Mouse (Mus musculus) liver, embryonic 11.5 days (tissue): ENCODE results near the gene Vwa1. TPM values are rescaled to one million over a fixed set of nuclear protein-coding genes. Genes with fewer than 3 reads are reported as not detected.
"Not testable (repeated sequence)": the region's sequence is repeated elsewhere in the genome, so short reads cannot be mapped to it uniquely, and the experiment has no call there.

Experiments used
- ATAC-seq: fragments of 200-750 bp; cut with Nextera tagmentation; replicated peaks from 2 replicates; pipeline ENCODE4 v1.8.0; 2017; ENCODE audit warnings: moderate number of reproducible peaks, mild to moderate bottlenecking, moderate TSS enrichment, moderate library complexity; ENCODE audit not compliant: low FRiP score
- DNase-seq: peaks from one replicate; pipeline ENCODE4 v3.0.0-alpha.2; 2017; ENCODE audit warnings: low spot score
- H3K27ac ChIP-seq: fragments of 300-500 bp; sonication (generic); 2 replicates; pipeline ENCODE4 v1.5.1; 2014; ENCODE audit warnings: mild to moderate bottlenecking, low read depth, low read length, control low read depth
- H3K27me3 ChIP-seq: fragments of 300-500 bp; sonication (generic); replicated peaks from 2 replicates; pipeline ENCODE4 v1.6.1; 2014; ENCODE audit warnings: low read length, mixed read lengths; ENCODE audit not compliant: control insufficient read depth, insufficient read depth
- H3K36me3 ChIP-seq: fragments of 300-500 bp; sonication (generic); 2 replicates; pipeline ENCODE4 v1.6.1; 2014; ENCODE audit warnings: mild to moderate bottlenecking, low read length, moderate library complexity, mixed read lengths; ENCODE audit not compliant: control insufficient read depth, insufficient read depth
- H3K4me1 ChIP-seq: fragments of 300-500 bp; sonication (generic); replicated peaks from 2 replicates; pipeline ENCODE4 v1.6.1; 2014; ENCODE audit warnings: low read length, mixed read lengths; ENCODE audit not compliant: control insufficient read depth, insufficient read depth
- H3K4me2 ChIP-seq: fragments of 300-500 bp; sonication (generic); 2 replicates; pipeline ENCODE4 v1.6.1; 2014; ENCODE audit warnings: mild to moderate bottlenecking, control low read depth, moderate library complexity
- H3K4me3 ChIP-seq: fragments of 300-500 bp; sonication (generic); 2 replicates; pipeline ENCODE4 v1.5.1; 2014; ENCODE audit warnings: low read depth, low read length, control low read depth
- H3K9ac ChIP-seq: fragments of 300-500 bp; sonication (generic); 2 replicates; pipeline ENCODE4 v1.6.1; 2014; ENCODE audit warnings: low read depth, low read length, control low read depth
- H3K9me3 ChIP-seq: fragments of 300-500 bp; sonication (generic); 2 replicates; pipeline ENCODE4 v1.6.1; 2016; ENCODE audit warnings: low read length, inconsistent platforms, mixed read lengths; ENCODE audit not compliant: control insufficient read depth
- WGBS: fragments of 180-500 bp; shearing (Covaris S2); extraction: QIAGEN DNeasy Blood & Tissue Kit; methylation state at CpG from one replicate; pipeline ENCODE4 v1.1.7; 2014; 5-methylcytosine and 5-hydroxymethylcytosine counted together
- polyA plus RNA-seq: library from polyadenylated mRNA; unstranded; fragments of >200 nt; fragmentation: Nextera tagmentation; extraction: Ambion mirVana; gene quantifications from 2 replicates; pipeline ENCODE4 v1.2.1, GENCODE M21; 2014

Vwa1 gene
- polyA plus RNA-seq, 1 experiment from 2014 or later = 1.3 TPM

GRCm38 (mm10) chr4:155745136-155745535 lies 29.4 kb downstream of the Vwa1 start:
- WGBS = 92% methylated on average over 5 of the region's 5 CpGs

DNA sequence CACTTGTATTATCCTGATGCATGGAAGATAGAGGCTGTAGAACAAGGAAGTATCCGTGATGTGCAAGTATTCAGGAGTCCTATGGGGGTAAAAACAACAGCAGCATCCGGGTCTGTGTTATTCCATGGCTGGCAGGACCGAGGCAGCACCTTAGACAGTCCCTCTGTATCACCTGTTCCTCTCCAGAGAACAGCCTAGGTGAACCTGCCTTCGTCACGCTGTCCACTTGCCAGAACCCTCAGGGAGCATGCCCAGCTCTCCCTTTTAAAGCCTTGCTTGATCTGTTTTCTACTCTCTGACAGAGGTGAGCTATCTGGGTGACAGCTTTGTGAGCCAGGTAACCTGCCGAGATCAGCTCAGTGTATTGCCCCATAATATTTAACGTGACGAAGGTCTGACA lies 30.0 kb downstream of the Vwa1 start:
- Histone ChIP-seq H3K27ac (no peak overlapping the region), H3K9ac (no peak overlapping the region), H3K4me3 (no peak overlapping the region), H3K4me1 (no peaks in the 10 kb centered on the region), H3K27me3 (no peaks in the 10 kb centered on the region), H3K36me3 (peaks cover 66% of the 10 kb centered on the region), H3K4me2 (no peak overlapping the region), H3K9me3 (no peaks in the 10 kb centered on the region)
- ATAC-seq (no peak), DNase-seq (no peak)
- 91% methylated on average over 8 of the region's 8 CpGs for whole genome bisulfite sequencing

More at GRCm38 (mm10) chr4:155745136-155745535, 29.4 kb downstream of the Vwa1 start:
- H3K4me1 ChIP-seq = no peaks in the 10 kb centered on the region
- no peak overlapping the region for H3K9ac ChIP-seq
- no peaks in the 10 kb centered on the region for H3K27me3 ChIP-seq
- H3K36me3 ChIP-seq = peaks cover 67% of the 10 kb centered on the region
- H3K4me3 ChIP-seq = no peak overlapping the region
- no peaks in the 10 kb centered on the region for H3K9me3 ChIP-seq
- DNase-seq (no peak), ATAC-seq (no peak)
- no peak overlapping the region for H3K27ac ChIP-seq
- H3K4me2 ChIP-seq = no peak overlapping the region

DNA sequence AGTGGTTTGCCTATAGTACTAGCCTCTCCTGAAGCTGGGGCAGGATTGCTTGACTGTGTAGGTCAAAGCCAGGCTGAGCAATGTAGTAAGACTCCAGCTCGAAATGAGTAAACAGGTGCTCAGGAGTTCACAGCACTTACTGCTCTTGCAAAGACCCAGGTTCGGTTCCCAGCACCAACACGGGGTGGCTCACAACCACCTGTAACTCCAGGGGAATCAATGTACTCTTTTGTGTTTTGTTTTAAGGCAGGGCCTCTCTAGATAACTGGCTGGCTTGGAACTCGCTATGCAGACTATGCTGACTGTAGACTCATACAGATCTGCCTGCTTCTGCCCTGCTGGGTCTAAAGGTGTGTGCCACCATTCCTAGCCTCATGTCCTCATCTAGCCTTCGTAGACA lies 31.8 kb downstream of the Vwa1 start:
- no peak overlapping the region for H3K27ac ChIP-seq
- no peak overlapping the region for H3K9ac ChIP-seq
- H3K27me3 ChIP-seq = no peaks in the 10 kb centered on the region
- H3K4me1 ChIP-seq = no peaks in the 10 kb centered on the region
- 93% methylated on average over 5 of the region's 5 CpGs for WGBS
- no peaks in the 10 kb centered on the region for H3K9me3 ChIP-seq
- H3K36me3 ChIP-seq = peaks cover 50% of the 10 kb centered on the region
- ATAC-seq (no peak), DNase-seq (no peak)
- H3K4me3 ChIP-seq = no peak overlapping the region
- no peak overlapping the region for H3K4me2 ChIP-seq

- not testable (repeated sequence) for H3K9ac ChIP-seq, ATAC-seq, H3K9me3 ChIP-seq, H3K27ac ChIP-seq, H3K27me3 ChIP-seq, H3K4me1 ChIP-seq, H3K4me2 ChIP-seq, DNase-seq, H3K4me3 ChIP-seq
- peaks cover 33% of the 10 kb centered on the region for H3K36me3 ChIP-seq
- WGBS = 90% methylated on average over 10 of the region's 10 CpGs
Measured at GRCm38 (mm10) chr4:155740681-155741080, 33.8 kb downstream of the Vwa1 start.

DNA sequence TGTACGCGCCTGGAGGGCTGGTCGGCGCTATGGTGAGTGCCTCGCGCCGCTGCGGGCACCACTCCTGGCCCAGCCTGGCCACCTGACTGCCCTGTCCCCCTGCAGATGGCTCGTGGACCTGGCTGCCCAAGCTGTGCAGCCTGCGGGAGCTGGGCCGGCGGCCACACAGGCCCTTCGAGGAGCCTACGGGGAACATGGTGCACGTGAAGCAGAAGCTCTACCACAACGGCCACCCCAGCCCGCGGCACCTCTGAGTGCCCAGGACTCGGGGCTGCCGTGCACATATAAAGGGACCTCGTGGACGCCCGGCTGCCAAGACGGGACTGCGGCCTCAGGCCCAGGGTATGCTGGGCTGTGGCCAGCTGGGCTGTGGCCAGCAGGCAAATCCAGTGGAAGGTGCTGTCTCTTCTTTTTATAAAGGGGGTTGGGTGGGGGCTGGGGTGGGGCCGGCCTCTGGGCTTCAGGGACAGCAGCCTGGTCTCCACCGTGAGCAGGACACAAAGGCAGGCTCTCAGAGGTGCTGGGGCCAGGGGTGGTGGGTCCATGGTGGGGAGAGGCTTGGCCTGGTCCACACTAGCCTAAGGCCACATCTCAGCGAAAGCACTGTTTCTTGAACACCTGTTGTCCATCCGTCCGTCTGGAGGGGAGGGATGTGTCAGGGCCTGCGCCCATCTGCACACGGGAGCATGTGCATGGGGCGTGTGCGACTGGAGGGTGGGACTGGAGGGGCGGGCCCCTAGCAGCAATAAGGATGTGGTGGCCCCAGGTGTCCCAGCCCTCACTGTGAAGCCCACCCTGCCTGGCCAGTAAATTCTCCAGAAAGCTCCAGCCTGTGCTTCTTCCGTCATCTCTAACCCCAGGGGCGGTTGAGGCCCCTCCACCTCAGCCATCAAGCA lies 34.5 kb downstream of the Vwa1 start:
- 83% methylated on average over 37 of the region's 37 CpGs for WGBS
- no peaks in the 10 kb centered on the region for H3K27me3 ChIP-seq
- ATAC-seq = 0 out of 2 replicates have a peak, but pooled peaks have one; percentile 5

GRCm38 (mm10) chr4:155739152-155739551 lies 35.3 kb downstream of the Vwa1 start:
- no peaks in the 10 kb centered on the region for H3K27me3 ChIP-seq
- no peak overlapping the region for H3K4me3 ChIP-seq
- no peak overlapping the region for H3K4me2 ChIP-seq
- 81% methylated on average over 6 of the region's 6 CpGs for WGBS
- no peak overlapping the region for H3K9ac ChIP-seq
- H3K27ac ChIP-seq = no peak overlapping the region
- H3K4me1 ChIP-seq = peaks cover 9% of the 10 kb centered on the region
- DNase-seq (no peak), ATAC-seq (no peak)
- H3K9me3 ChIP-seq = no peaks in the 10 kb centered on the region
- peaks cover 25% of the 10 kb centered on the region for H3K36me3 ChIP-seq

More for the DNA sequence above, 34.5 kb downstream of the Vwa1 start:
- no peaks in the 10 kb centered on the region for H3K9me3 ChIP-seq
- peaks cover 9% of the 10 kb centered on the region for H3K4me1 ChIP-seq
- H3K27ac ChIP-seq = no peak overlapping the region
- no peak for DNase-seq
- H3K9ac ChIP-seq = no peak overlapping the region
- no peak overlapping the region for H3K4me3 ChIP-seq
- no peak overlapping the region for H3K4me2 ChIP-seq
- H3K36me3 ChIP-seq = peaks cover 28% of the 10 kb centered on the region

GRCm38 (mm10) chr4:155738262-155738661 lies 36.2 kb downstream of the Vwa1 start:
- H3K4me3 ChIP-seq = no peak overlapping the region
- peaks cover 25% of the 10 kb centered on the region for H3K36me3 ChIP-seq
- DNase-seq = no peak
- WGBS = 64% methylated on average over 8 of the region's 8 CpGs
- no peak overlapping the region for H3K27ac ChIP-seq
- H3K4me1 ChIP-seq = peaks cover 16% of the 10 kb centered on the region
- no peak overlapping the region for H3K9ac ChIP-seq
- no peak for ATAC-seq
- no peak overlapping the region for H3K4me2 ChIP-seq
- no peaks in the 10 kb centered on the region for H3K27me3 ChIP-seq
- H3K9me3 ChIP-seq = no peaks in the 10 kb centered on the region

GRCm38 (mm10) chr4:155736421-155736820 lies 38.1 kb downstream of the Vwa1 start:
- Histone ChIP-seq H3K9me3 (no peaks in the 10 kb centered on the region), H3K4me1 (peaks cover 16% of the 10 kb centered on the region), H3K27me3 (no peaks in the 10 kb centered on the region), H3K36me3 (peaks cover 21% of the 10 kb centered on the region), H3K4me3 (peak overlapping the region; percentile 76; the same call in 1 of the 2 replicates), H3K4me2 (no peak overlapping the region), H3K9ac (0 out of 2 replicates have a peak overlapping the region, but pooled peaks have one; percentile 30), H3K27ac (no peak overlapping the region)
- WGBS = 91% methylated on average over 5 of the region's 5 CpGs
- DNase-seq = no peak
- ATAC-seq = no peak

GRCm38 (mm10) chr4:155735788-155736187 lies 38.7 kb downstream of the Vwa1 start:
- Histone ChIP-seq H3K9ac (peak overlapping the region; percentile 66), H3K9me3 (no peaks in the 10 kb centered on the region), H3K36me3 (peaks cover 17% of the 10 kb centered on the region; the same call in 1 of the 2 replicates), H3K4me3 (peak overlapping the region; percentile 76), H3K27ac (no peak overlapping the region), H3K27me3 (no peaks in the 10 kb centered on the region), H3K4me1 (peaks cover 16% of the 10 kb centered on the region), H3K4me2 (peak overlapping the region; percentile 97)
- DNase-seq (no peak), ATAC-seq (no peak)
- 71% methylated on average over 5 of the region's 5 CpGs for WGBS
